Mouse (Mus musculus) cerebellum, adult 2 months (tissue): ENCODE results near the gene Arg2.

ENCODE experiments used
- CTCF ChIP-seq: fragments of 200-500 bp; IDR thresholded peaks from 2 replicates; pipeline ENCODE4 v1.5.1; 2011; ENCODE audit warnings: low read depth, mild to moderate bottlenecking, control low read depth, low read length, moderate library complexity, borderline replicate concordance; ENCODE audit not compliant: insufficient read depth
- POLR2A ChIP-seq: fragments of 200-500 bp; IDR thresholded peaks from 2 replicates; pipeline ENCODE4 v1.6.1; 2011; ENCODE audit warnings: low read length, control low read depth, borderline replicate concordance; ENCODE audit not compliant: insufficient read depth

DNA sequence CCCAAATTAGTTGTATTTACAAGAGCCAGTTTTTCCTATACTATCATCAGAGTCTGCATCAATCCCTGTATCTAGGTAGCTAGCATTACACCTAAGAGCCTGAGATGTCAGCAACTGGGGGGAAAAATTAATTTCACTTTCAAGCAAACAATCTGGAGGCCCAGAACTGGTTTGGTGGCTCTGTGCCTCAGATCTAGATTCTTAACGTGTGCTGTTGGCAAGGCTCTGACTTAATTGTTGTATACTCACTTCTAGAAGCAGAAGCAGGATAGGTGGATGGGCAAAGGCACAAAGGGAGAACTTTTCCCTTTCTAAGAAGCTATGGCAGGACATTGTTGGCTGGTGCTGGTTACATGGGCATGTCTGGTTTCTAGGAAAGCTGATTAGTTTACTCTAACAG is 8.8 kb downstream of the Arg2 start:
- TF ChIP-seq CTCF (no peak), POLR2A (no peak)
